Mouse (Mus musculus) testis, adult 2 months (tissue): Measurements from ENCODE around the gene Smg7.

Source experiments
- CTCF ChIP-seq: fragments of 200-500 bp; IDR thresholded peaks from 2 replicates; pipeline ENCODE4 v1.5.1; 2012; ENCODE audit warnings: low read depth, mild to moderate bottlenecking, inconsistent platforms, low read length, moderate library complexity; ENCODE audit not compliant: control insufficient read depth, insufficient read depth, insufficient replicate concordance
- POLR2A ChIP-seq: fragments of 200-500 bp; IDR thresholded peaks from 2 replicates; pipeline ENCODE4 v1.6.1; 2012; ENCODE audit warnings: low read depth, mild to moderate bottlenecking, inconsistent platforms, low read length, moderate library complexity; ENCODE audit not compliant: control insufficient read depth

- no peak for TF ChIP-seq CTCF
- TF ChIP-seq POLR2A, result no peak
Observed at GRCm38 (mm10) chr1:152828637-152829355, 73.7 kb downstream of the Smg7 start.
